Mouse (Mus musculus): ENCODE data around the gene Stx1a. TPM values are rescaled to one million over a fixed set of nuclear protein-coding genes. Genes with fewer than 3 reads are reported as not detected.

Gene Stx1a
- polyA plus RNA-seq, 1 experiment = 23.7 TPM

GRCm38 (mm10) chr5:134989166-134989565 lies 34.1 kb upstream of the Stx1a start:
- H3K27ac ChIP-seq (ENCODE audit: control insufficient read depth, insufficient read depth, low read length) = no peak overlapping the region
- no peak overlapping the region for H3K4me3 ChIP-seq (ENCODE audit: control insufficient read depth, insufficient read depth, low read length)
- peaks cover 16% of the 10 kb centered on the region; the same call in 1 of the 2 replicates for H3K27me3 ChIP-seq (ENCODE audit: control insufficient read depth, insufficient read depth, low read length)
- H3K4me1 ChIP-seq (replicated peaks; ENCODE audit: control insufficient read depth, insufficient read depth, low read length) = no peaks in the 10 kb centered on the region; the same call in 1 of the 2 replicates
- 66% methylated on average over 11 of the region's 11 CpGs for WGBS
- DNase-seq = no peak
- TF ChIP-seq CTCF (IDR thresholded peaks at IDR 0.05; ENCODE audit: borderline replicate concordance, control insufficient read depth, extremely low read depth, insufficient read depth, low read length, poor library complexity) (no peak), POLR2A (IDR thresholded peaks at IDR 0.05; ENCODE audit: control insufficient read depth, extremely low read depth, insufficient read depth, low read length, poor library complexity) (no peak)
- no peaks in the 10 kb centered on the region for H3K36me3 ChIP-seq (ENCODE audit: control insufficient read depth, insufficient read depth, low read length)

GRCm38 (mm10) chr5:134989741-134990140 lies 33.5 kb upstream of the Stx1a start:
- Histone ChIP-seq H3K27me3 (ENCODE audit: control insufficient read depth, insufficient read depth, low read length) (peaks cover 16% of the 10 kb centered on the region; the same call in 1 of the 2 replicates), H3K27ac (ENCODE audit: control insufficient read depth, insufficient read depth, low read length) (no peak overlapping the region), H3K4me3 (ENCODE audit: control insufficient read depth, insufficient read depth, low read length) (no peak overlapping the region), H3K4me1 (replicated peaks; ENCODE audit: control insufficient read depth, insufficient read depth, low read length) (no peaks in the 10 kb centered on the region; the same call in 1 of the 2 replicates), H3K36me3 (ENCODE audit: control insufficient read depth, insufficient read depth, low read length) (no peaks in the 10 kb centered on the region)
- no peak for DNase-seq
- TF ChIP-seq POLR2A (IDR thresholded peaks at IDR 0.05; ENCODE audit: control insufficient read depth, extremely low read depth, insufficient read depth, low read length, poor library complexity) = no peak
- TF ChIP-seq CTCF (IDR thresholded peaks at IDR 0.05; ENCODE audit: borderline replicate concordance, control insufficient read depth, extremely low read depth, insufficient read depth, low read length, poor library complexity) = no peak
- WGBS = 53% methylated on average over 6 of the region's 6 CpGs

GRCm38 (mm10) chr5:134992566-134992965 lies 30.7 kb upstream of the Stx1a start:
- Histone ChIP-seq H3K36me3 (ENCODE audit: control insufficient read depth, insufficient read depth, low read length) (no peaks in the 10 kb centered on the region), H3K27ac (ENCODE audit: control insufficient read depth, insufficient read depth, low read length) (no peak overlapping the region), H3K27me3 (ENCODE audit: control insufficient read depth, insufficient read depth, low read length) (peaks cover 2% of the 10 kb centered on the region; the same call in 1 of the 2 replicates), H3K4me3 (ENCODE audit: control insufficient read depth, insufficient read depth, low read length) (no peak overlapping the region), H3K4me1 (replicated peaks; ENCODE audit: control insufficient read depth, insufficient read depth, low read length) (no peaks in the 10 kb centered on the region)
- TF ChIP-seq CTCF (IDR thresholded peaks at IDR 0.05; ENCODE audit: borderline replicate concordance, control insufficient read depth, extremely low read depth, insufficient read depth, low read length, poor library complexity) = no peak
- TF ChIP-seq POLR2A (IDR thresholded peaks at IDR 0.05; ENCODE audit: control insufficient read depth, extremely low read depth, insufficient read depth, low read length, poor library complexity) = no peak
- DNase-seq = no peak
- 92% methylated on average over 5 of the region's 5 CpGs for WGBS

- Histone ChIP-seq H3K27me3 (ENCODE audit: control insufficient read depth, insufficient read depth, low read length) (no peaks in the 10 kb centered on the region; the same call in 1 of the 2 replicates), H3K4me1 (replicated peaks; ENCODE audit: control insufficient read depth, insufficient read depth, low read length) (peaks cover 3% of the 10 kb centered on the region), H3K36me3 (ENCODE audit: control insufficient read depth, insufficient read depth, low read length) (no peaks in the 10 kb centered on the region), H3K27ac (ENCODE audit: control insufficient read depth, insufficient read depth, low read length) (no peak overlapping the region), H3K4me3 (ENCODE audit: control insufficient read depth, insufficient read depth, low read length) (no peak overlapping the region)
- 86% methylated on average over 6 of the region's 6 CpGs for WGBS
- no peak for TF ChIP-seq POLR2A (IDR thresholded peaks at IDR 0.05; ENCODE audit: control insufficient read depth, extremely low read depth, insufficient read depth, low read length, poor library complexity)
- TF ChIP-seq CTCF (IDR thresholded peaks at IDR 0.05; ENCODE audit: borderline replicate concordance, control insufficient read depth, extremely low read depth, insufficient read depth, low read length, poor library complexity) = no peak
- DNase-seq = no peak
Measured at GRCm38 (mm10) chr5:134998359-134998758, 24.9 kb upstream of the Stx1a start.

- DNase-seq = no peak
- 98% methylated on average over 4 of the region's 4 CpGs for WGBS
- TF ChIP-seq CTCF (IDR thresholded peaks at IDR 0.05; ENCODE audit: borderline replicate concordance, control insufficient read depth, extremely low read depth, insufficient read depth, low read length, poor library complexity) (no peak), POLR2A (IDR thresholded peaks at IDR 0.05; ENCODE audit: control insufficient read depth, extremely low read depth, insufficient read depth, low read length, poor library complexity) (no peak)
Measured at GRCm38 (mm10) chr5:134999797-135000196, 23.5 kb upstream of the Stx1a start.

GRCm38 (mm10) chr5:135000751-135001150 lies 22.5 kb upstream of the Stx1a start:
- no peaks in the 10 kb centered on the region for H3K36me3 ChIP-seq (ENCODE audit: control insufficient read depth, insufficient read depth, low read length)
- WGBS = 83% methylated on average over 16 of the region's 16 CpGs
- TF ChIP-seq POLR2A (IDR thresholded peaks at IDR 0.05; ENCODE audit: control insufficient read depth, extremely low read depth, insufficient read depth, low read length, poor library complexity) = no peak
- TF ChIP-seq CTCF (IDR thresholded peaks at IDR 0.05; ENCODE audit: borderline replicate concordance, control insufficient read depth, extremely low read depth, insufficient read depth, low read length, poor library complexity) = no peak
- no peak for DNase-seq
- H3K4me3 ChIP-seq (ENCODE audit: control insufficient read depth, insufficient read depth, low read length) = no peak overlapping the region
- no peaks in the 10 kb centered on the region; the same call in 1 of the 2 replicates for H3K27me3 ChIP-seq (ENCODE audit: control insufficient read depth, insufficient read depth, low read length)
- peaks cover 3% of the 10 kb centered on the region for H3K4me1 ChIP-seq (replicated peaks; ENCODE audit: control insufficient read depth, insufficient read depth, low read length)
- no peak overlapping the region for H3K27ac ChIP-seq (ENCODE audit: control insufficient read depth, insufficient read depth, low read length)

More at GRCm38 (mm10) chr5:134999797-135000196, 23.5 kb upstream of the Stx1a start:
- peaks cover 3% of the 10 kb centered on the region for H3K4me1 ChIP-seq (replicated peaks; ENCODE audit: control insufficient read depth, insufficient read depth, low read length)
- H3K4me3 ChIP-seq (ENCODE audit: control insufficient read depth, insufficient read depth, low read length) = no peak overlapping the region
- no peak overlapping the region for H3K27ac ChIP-seq (ENCODE audit: control insufficient read depth, insufficient read depth, low read length)
- no peaks in the 10 kb centered on the region for H3K36me3 ChIP-seq (ENCODE audit: control insufficient read depth, insufficient read depth, low read length)
- H3K27me3 ChIP-seq (ENCODE audit: control insufficient read depth, insufficient read depth, low read length) = no peaks in the 10 kb centered on the region; the same call in 1 of the 2 replicates

GRCm38 (mm10) chr5:135001309-135001708 lies 22.0 kb upstream of the Stx1a start:
- Histone ChIP-seq H3K27me3 (ENCODE audit: control insufficient read depth, insufficient read depth, low read length) (no peaks in the 10 kb centered on the region; the same call in 1 of the 2 replicates), H3K4me1 (replicated peaks; ENCODE audit: control insufficient read depth, insufficient read depth, low read length) (peaks cover 3% of the 10 kb centered on the region), H3K36me3 (ENCODE audit: control insufficient read depth, insufficient read depth, low read length) (no peaks in the 10 kb centered on the region), H3K4me3 (ENCODE audit: control insufficient read depth, insufficient read depth, low read length) (no peak overlapping the region), H3K27ac (ENCODE audit: control insufficient read depth, insufficient read depth, low read length) (no peak overlapping the region)
- DNase-seq = peak; percentile 56
- 11% methylated on average over 14 of the region's 14 CpGs for WGBS
- TF ChIP-seq CTCF (IDR thresholded peaks at IDR 0.05; ENCODE audit: borderline replicate concordance, control insufficient read depth, extremely low read depth, insufficient read depth, low read length, poor library complexity) = peak; percentile 41; the same call in 1 of the 2 replicates
- no peak for TF ChIP-seq POLR2A (IDR thresholded peaks at IDR 0.05; ENCODE audit: control insufficient read depth, extremely low read depth, insufficient read depth, low read length, poor library complexity)
